Mouse (Mus musculus) lung, postnatal 14 days (tissue): ENCODE results near the gene 1700008O03Rik.

ENCODE experiments used
- DNase-seq: peaks from one replicate; pipeline ENCODE4 v3.0.0; 2021

The 1700008O03Rik gene

GRCm38 (mm10) chr7:44375207-44375606 is 10.4 kb downstream of the 1700008O03Rik start:
- DNase-seq, result no peak

DNA sequence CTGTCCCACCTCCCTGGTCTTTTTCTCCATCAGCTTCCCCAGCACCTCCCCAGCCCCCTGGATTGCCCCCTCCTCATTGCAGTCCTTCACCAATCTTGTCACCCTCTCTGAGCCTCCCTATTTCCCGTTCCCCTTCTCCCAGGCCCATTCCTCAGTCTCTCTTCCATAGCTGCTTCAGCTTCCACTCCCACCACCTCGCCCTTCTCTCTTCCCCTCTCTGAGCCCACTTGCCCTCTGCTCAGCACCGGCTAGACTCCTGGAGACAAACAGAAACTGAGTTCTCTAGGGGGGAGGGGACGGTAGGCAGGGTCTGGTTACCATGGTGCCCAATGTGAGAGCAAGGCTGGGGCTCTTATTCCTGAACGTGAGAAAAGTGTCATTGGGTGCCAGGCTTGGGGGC is 10.9 kb downstream of the 1700008O03Rik start:
- DNase-seq, result no peak

- DNase-seq, result peak; percentile 80
Measured at GRCm38 (mm10) chr7:44373889-44374652, 11.5 kb downstream of the 1700008O03Rik start.

DNA sequence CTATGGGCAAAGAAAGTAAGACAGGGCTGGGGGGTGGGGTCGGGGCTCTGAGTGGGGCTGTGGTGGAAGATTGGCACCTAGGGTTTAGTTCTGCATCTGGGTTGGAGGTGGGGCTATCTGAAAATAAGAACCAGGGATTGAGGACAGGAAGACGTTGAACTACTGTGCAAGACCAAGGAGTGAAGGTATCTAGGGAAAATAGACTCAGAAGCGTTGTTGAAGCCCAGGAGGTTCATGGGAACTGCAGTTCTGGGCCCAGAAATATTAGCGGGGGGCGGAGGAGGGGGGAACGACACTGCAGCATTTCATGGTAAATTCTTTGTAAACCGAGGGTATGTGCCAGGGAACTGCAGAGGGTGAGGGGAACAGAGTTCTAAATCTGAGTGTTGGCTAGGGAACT is 12.2 kb downstream of the 1700008O03Rik start:
- DNase-seq, result no peak

- DNase-seq, result no peak
Measured at GRCm38 (mm10) chr7:44372678-44373077, 12.9 kb downstream of the 1700008O03Rik start.

DNA sequence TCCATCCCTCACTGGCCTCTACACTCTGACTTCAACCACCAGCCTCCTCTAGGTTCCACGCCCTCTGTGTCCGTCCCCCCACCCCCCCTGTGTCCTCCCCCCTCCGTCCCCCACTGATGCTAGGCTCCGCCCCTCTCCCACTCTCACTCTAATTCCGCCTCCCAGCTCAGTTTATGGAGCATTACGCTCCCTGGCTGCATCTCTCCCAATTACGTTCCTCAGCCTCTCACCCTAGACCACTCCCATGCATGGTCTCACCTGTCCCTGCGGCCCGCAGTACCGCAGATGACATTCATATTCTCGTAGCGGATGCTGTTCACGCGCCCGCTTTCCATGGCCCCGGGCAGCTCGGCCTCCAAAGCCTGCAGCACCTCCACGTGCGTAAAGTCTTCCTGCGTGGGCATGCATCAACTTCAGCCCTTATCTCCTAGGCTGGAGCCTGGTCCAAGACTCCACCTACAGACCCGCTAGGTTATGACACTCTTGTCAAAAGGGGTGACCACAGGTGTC is 24.8 kb downstream of the 1700008O03Rik start:
- no peak for DNase-seq

DNA sequence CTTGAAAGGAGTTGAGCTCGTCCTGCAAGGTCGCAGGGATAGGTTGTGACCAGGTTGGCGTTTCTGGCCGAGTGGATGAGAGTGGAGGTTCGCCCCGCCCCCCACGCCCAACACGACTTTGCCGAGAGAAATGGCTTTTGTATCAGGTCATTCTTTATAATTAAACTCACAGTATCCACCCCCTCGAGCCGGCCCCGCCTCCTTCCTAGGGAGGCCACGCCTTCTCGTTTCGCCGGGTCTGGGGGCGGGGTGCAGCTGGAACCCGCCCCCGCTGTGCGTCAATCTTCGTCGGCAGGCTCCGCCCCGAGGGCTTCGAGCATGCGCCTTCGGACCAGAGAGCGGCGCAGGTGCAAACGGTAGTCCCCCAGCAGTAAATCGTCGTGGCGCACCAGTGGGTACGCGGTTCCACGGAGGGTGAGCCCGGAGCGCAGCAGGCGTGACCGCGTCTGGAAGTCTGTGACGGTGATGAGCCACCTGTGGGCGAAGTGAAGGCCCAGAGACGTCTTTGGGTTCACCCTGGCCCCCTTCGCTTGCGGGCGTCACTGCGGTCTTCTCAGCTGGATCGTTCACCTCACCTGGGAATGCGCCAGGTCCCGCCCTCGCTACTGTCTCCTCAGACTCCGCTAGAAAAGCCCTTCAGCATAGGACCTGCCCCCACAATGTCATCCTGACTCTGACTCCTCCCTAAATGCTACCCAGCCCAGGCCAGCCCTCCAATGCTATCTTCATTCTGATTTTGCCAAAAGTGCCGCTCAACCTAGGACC is 25.5 kb downstream of the 1700008O03Rik start:
- DNase-seq, result peak; percentile 92

DNA sequence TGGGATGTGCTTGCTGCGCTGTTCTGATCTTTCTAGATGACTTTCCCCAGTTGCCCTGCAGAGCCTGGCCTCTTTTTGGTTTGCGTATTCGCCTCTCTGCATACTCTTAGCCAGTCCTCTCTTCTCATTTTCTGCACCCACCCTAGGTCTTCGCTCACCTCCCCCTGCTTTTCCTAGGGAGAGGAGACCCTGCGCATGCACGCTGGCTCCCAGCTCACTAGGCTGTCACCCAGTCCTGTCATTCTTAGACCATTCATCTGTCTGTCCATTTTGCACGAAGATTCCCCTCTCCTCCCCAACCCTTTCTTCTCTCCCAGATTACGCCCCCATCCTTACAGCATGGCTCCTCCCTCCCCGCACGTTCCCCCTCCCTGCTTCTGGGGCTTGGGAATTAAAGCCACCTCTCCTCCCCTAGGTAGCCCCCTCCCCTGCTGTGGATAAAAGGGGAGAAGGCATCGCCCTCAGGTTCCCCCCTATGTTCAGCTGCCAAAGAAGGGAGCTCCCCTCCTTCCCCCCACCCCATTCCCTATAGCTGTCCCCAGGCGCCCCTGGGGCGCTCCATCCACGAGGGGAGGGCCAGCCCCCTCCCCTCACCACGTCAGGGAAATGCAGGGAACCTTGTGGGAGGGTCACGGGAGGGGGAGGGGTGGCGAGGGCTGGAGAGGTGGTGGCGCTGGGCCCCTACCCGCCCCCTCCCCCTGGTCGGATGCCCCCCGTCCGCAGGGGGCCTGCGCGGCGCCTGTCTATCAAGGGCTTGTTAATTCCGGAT is 26.6 kb downstream of the 1700008O03Rik start:
- no peak for DNase-seq

GRCm38 (mm10) chr7:44358012-44358411 is 27.6 kb downstream of the 1700008O03Rik start:
- DNase-seq, result peak; percentile 37

- DNase-seq, result no peak
Measured at GRCm38 (mm10) chr7:44357531-44357930, 28.1 kb downstream of the 1700008O03Rik start.

DNA sequence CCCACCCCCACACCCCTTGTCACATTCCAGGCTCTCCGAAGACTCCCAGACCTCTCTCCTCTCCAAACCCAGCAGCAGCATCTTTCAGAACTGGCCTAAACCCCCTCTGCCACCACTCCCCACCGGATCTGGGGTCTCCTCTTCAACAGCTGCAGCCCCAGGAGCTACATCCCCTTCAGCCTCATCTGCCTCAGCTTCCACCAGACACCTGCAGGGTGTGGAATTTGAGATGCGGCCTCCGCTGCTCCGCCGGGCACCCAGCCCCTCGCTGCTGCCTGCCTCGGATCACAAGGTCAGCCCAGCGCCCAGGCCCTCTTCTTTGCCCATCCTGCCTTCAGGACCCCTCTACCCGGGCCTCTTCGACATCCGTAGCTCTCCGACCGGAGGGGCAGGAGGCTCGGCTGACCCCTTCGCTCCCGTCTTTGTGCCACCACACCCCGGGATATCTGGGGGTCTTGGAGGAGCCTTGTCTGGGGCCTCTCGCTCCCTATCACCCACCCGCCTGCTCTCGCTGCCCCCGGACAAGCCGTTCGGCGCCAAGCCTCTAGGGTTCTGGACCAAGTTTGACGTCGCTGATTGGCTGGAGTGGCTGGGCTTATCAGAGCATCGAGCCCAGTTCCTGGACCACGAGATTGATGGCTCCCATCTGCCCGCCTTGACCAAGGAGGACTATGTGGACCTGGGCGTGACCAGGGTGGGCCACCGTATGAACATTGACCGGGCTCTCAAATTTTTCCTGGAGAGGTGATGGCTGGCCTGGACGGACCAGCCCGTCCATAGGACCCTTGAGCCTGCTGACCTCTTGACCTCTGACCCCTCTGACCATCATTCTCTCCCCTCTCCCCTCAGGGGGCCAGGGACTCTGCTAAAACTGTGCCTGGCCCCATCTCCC is 28.8 kb downstream of the 1700008O03Rik start:
- no peak for DNase-seq

- DNase-seq, result no peak
Measured at GRCm38 (mm10) chr7:44355411-44355810, 30.2 kb downstream of the 1700008O03Rik start.

- DNase-seq, result no peak
Measured at GRCm38 (mm10) chr7:44353601-44354340, 31.8 kb downstream of the 1700008O03Rik start.

- DNase-seq, result no peak
Measured at GRCm38 (mm10) chr7:44352750-44353600, 32.6 kb downstream of the 1700008O03Rik start.

DNA sequence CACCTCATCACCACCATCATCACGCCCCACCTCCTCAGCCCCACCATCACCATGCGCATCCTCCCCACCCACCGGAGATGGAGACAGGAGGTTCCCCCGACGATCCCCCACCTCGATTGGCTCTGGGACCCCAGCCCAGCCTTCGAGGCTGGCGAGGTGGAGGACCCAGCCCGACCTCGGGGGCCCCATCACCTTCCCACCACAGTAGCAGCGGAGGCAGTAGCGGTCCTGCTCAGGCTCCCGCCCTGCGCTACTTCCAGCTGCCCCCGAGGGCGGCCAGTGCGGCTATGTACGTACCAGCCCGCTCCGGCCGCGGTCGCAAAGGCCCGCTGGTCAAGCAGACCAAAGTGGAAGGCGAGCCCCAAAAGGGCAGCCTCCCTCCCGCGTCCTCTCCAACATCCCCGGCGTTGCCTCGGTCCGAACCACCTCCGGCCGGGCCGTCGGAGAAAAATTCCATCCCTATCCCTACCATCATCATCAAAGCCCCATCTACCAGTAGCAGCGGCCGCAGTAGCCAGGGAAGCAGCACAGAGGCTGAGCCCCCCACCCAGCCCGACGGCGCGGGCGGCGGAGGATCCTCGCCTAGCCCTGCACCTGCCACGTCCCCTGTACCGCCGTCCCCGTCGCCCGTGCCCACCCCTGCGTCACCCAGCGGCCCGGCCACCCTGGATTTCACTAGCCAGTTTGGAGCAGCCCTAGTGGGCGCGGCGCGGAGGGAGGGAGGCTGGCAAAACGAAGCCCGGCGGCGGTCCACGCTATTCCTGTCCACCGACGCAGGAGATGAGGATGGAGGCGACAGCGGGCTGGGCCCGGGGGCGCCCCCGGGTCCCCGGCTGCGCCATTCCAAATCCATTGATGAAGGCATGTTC is 33.5 kb downstream of the 1700008O03Rik start:
- DNase-seq, result no peak

- DNase-seq, result peak; percentile 81
Measured at GRCm38 (mm10) chr7:44350957-44351711, 34.5 kb downstream of the 1700008O03Rik start.

DNA sequence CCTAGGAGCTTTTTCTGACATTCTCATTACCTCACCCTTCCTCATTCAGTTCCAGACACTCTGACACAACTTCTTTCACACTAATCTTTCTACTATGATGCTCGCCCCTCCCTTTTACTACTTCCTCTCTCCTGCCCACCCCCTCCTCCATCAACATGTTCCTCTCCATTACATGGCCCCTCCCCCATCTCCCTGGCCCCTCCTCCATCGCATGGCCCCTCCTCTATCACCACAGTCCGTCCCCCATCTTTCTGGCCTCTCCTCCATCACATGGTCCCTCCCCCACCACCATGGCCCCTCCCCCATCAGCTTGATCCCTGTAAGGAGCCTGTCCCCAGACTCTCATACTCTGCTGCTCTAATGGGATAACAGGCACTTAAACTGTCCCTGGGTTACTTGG is 36.6 kb downstream of the 1700008O03Rik start:
- no peak for DNase-seq

DNA sequence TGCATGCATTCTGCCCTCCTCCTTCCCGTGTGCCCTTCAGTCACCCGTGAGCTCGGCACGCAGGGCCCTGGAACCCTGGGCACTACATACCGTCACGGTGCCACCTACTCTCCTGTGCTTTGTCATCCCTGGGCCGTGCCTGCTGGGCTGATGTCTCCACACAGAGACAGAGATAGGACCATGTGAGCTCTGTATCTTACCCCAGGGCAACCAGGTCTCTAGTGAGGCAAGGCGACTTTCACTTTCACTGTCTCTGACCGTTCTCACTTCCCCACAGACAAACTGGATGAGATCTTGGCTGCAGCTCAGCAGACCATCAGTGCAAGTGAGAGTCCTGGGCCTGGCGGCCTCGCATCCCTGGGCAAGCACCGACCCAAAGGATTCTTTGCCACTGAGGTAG is 41.0 kb downstream of the 1700008O03Rik start:
- no peak for DNase-seq
